Mouse (Mus musculus): ENCODE results near the gene Nprl3.
"Not testable (repeated sequence)": the region's sequence is repeated elsewhere in the genome, so short reads cannot be mapped to it uniquely, and the experiment has no call there.

The Nprl3 gene

GRCm38 (mm10) chr11:32267188-32267884 is at the start of gene Nprl3:
TSS of gene Nprl3 (minus strand) at chr11:32267707.
- DNase-seq (ENCODE audit: low spot score) = peak; percentile 97

GRCm38 (mm10) chr11:32316009-32316408 is 48.5 kb upstream of the Nprl3 start:
- DNase-seq (ENCODE audit: low spot score) = no peak

GRCm38 (mm10) chr11:32309928-32310327 is 42.4 kb upstream of the Nprl3 start:
- DNase-seq (ENCODE audit: low spot score) = no peak

GRCm38 (mm10) chr11:32309446-32309845 is 41.9 kb upstream of the Nprl3 start:
- DNase-seq (ENCODE audit: low spot score) = no peak

GRCm38 (mm10) chr11:32307006-32307405 is 39.5 kb upstream of the Nprl3 start:
- no peak for DNase-seq (ENCODE audit: low spot score)

GRCm38 (mm10) chr11:32303455-32303854 is 35.9 kb upstream of the Nprl3 start:
- DNase-seq (ENCODE audit: low spot score) = no peak

GRCm38 (mm10) chr11:32302824-32303419 is 35.4 kb upstream of the Nprl3 start:
- no peak for DNase-seq (ENCODE audit: low spot score)

- no peak for DNase-seq (ENCODE audit: low spot score)
Observed at GRCm38 (mm10) chr11:32301506-32301905, 34.0 kb upstream of the Nprl3 start.

- DNase-seq (ENCODE audit: low spot score) = no peak
Observed at GRCm38 (mm10) chr11:32300279-32301267, 33.1 kb upstream of the Nprl3 start.

GRCm38 (mm10) chr11:32299865-32300264 is 32.4 kb upstream of the Nprl3 start, which contains the start of gene Hbq1a:
TSS of gene Hbq1a (plus strand) at chr11:32300069.
- DNase-seq (ENCODE audit: low spot score) = peak; percentile 41

- DNase-seq (ENCODE audit: low spot score) = no peak
Observed at GRCm38 (mm10) chr11:32298532-32298918, 31.0 kb upstream of the Nprl3 start.

- no peak for DNase-seq (ENCODE audit: low spot score)
Observed at GRCm38 (mm10) chr11:32297866-32298531, 30.5 kb upstream of the Nprl3 start.

GRCm38 (mm10) chr11:32297417-32297816 is 29.9 kb upstream of the Nprl3 start:
- DNase-seq (ENCODE audit: low spot score) = not testable (repeated sequence)

- DNase-seq (ENCODE audit: low spot score) = not testable (repeated sequence)
Observed at GRCm38 (mm10) chr11:32296203-32296602, 28.7 kb upstream of the Nprl3 start, which contains the start of gene Hba-a2. TSS of gene Hba-a2 (plus strand) at chr11:32296489.

- DNase-seq (ENCODE audit: low spot score) = not testable (repeated sequence)
Observed at GRCm38 (mm10) chr11:32293479-32293878, 26.0 kb upstream of the Nprl3 start.

GRCm38 (mm10) chr11:32292819-32293218 is 25.3 kb upstream of the Nprl3 start:
- DNase-seq (ENCODE audit: low spot score) = not testable (repeated sequence)

GRCm38 (mm10) chr11:32287493-32287825 is 20.0 kb upstream of the Nprl3 start:
- no peak for DNase-seq (ENCODE audit: low spot score)

- peak; percentile 84 for DNase-seq (ENCODE audit: low spot score)
Observed at GRCm38 (mm10) chr11:32286695-32287492, 19.4 kb upstream of the Nprl3 start, which contains the start of gene Hbq1b. TSS of gene Hbq1b (plus strand) at chr11:32286965.

- not testable (repeated sequence) for DNase-seq (ENCODE audit: low spot score)
Observed at GRCm38 (mm10) chr11:32285887-32286286, 18.4 kb upstream of the Nprl3 start.

- DNase-seq (ENCODE audit: low spot score) = no peak
Observed at GRCm38 (mm10) chr11:32285031-32285775, 17.7 kb upstream of the Nprl3 start.
